Mouse (Mus musculus): Measurements from ENCODE around the gene Mtmr14. TPM values are rescaled to one million over a fixed set of nuclear protein-coding genes. Genes with fewer than 3 reads are reported as not detected.

The Mtmr14 gene
- polyA plus RNA-seq, 1 experiment from 2014 or later = 43.6 TPM

GRCm38 (mm10) chr6:113284931-113285330, 47.3 kb downstream of the Mtmr14 start:
- ATAC-seq (no peak), DNase-seq (ENCODE audit: low spot score) (no peak)
- H3K9ac ChIP-seq (ENCODE audit: low read length) = no peak overlapping the region
- H3K9me3 ChIP-seq (replicated peaks; ENCODE audit: control insufficient read depth, low read length) = no peaks in the 10 kb centered on the region
- peaks cover 5% of the 10 kb centered on the region; the same call in 1 of the 2 replicates for H3K4me1 ChIP-seq (ENCODE audit: control insufficient read depth, insufficient read depth, low read length)
- peaks cover 32% of the 10 kb centered on the region for H3K27me3 ChIP-seq (replicated peaks; ENCODE audit: control insufficient read depth, insufficient read depth, low read length)
- peaks cover 7% of the 10 kb centered on the region; the same call in 1 of the 2 replicates for H3K36me3 ChIP-seq (ENCODE audit: control insufficient read depth, insufficient read depth, low read length)
- H3K4me2 ChIP-seq (ENCODE audit: low read length) = no peak overlapping the region
- no peak overlapping the region for H3K4me3 ChIP-seq (ENCODE audit: low read depth, low read length)
- H3K27ac ChIP-seq (ENCODE audit: low read depth, low read length) = no peak overlapping the region
- 73% methylated on average over 3 of the region's 3 CpGs for WGBS

GRCm38 (mm10) chr6:113286316-113286715, 48.7 kb downstream of the Mtmr14 start:
- ATAC-seq = no peak
- Histone ChIP-seq H3K9me3 (replicated peaks; ENCODE audit: control insufficient read depth, low read length) (no peaks in the 10 kb centered on the region), H3K27ac (ENCODE audit: low read depth, low read length) (no peak overlapping the region), H3K4me1 (ENCODE audit: control insufficient read depth, insufficient read depth, low read length) (peaks cover 5% of the 10 kb centered on the region; the same call in 1 of the 2 replicates), H3K4me2 (ENCODE audit: low read length) (no peak overlapping the region), H3K9ac (ENCODE audit: low read length) (no peak overlapping the region), H3K4me3 (ENCODE audit: low read depth, low read length) (no peak overlapping the region), H3K27me3 (replicated peaks; ENCODE audit: control insufficient read depth, insufficient read depth, low read length) (peaks cover 32% of the 10 kb centered on the region), H3K36me3 (ENCODE audit: control insufficient read depth, insufficient read depth, low read length) (no peaks in the 10 kb centered on the region)
- no peak for DNase-seq (ENCODE audit: low spot score)
- WGBS = 79% methylated on average over 1 of the region's 1 CpGs

- DNase-seq (ENCODE audit: low spot score) (no peak), ATAC-seq (no peak)
- Histone ChIP-seq H3K36me3 (ENCODE audit: control insufficient read depth, insufficient read depth, low read length) (no peaks in the 10 kb centered on the region), H3K9me3 (replicated peaks; ENCODE audit: control insufficient read depth, low read length) (no peaks in the 10 kb centered on the region), H3K9ac (ENCODE audit: low read length) (no peak overlapping the region), H3K4me2 (ENCODE audit: low read length) (no peak overlapping the region), H3K27me3 (replicated peaks; ENCODE audit: control insufficient read depth, insufficient read depth, low read length) (peaks cover 23% of the 10 kb centered on the region), H3K4me1 (ENCODE audit: control insufficient read depth, insufficient read depth, low read length) (peaks cover 3% of the 10 kb centered on the region; the same call in 1 of the 2 replicates), H3K27ac (ENCODE audit: low read depth, low read length) (no peak overlapping the region), H3K4me3 (ENCODE audit: low read depth, low read length) (no peak overlapping the region)
- 67% methylated on average over 4 of the region's 4 CpGs for WGBS
These were observed 49.6 kb downstream of the Mtmr14 start for GRCm38 (mm10) chr6:113287236-113287635.

- WGBS = 93% methylated on average over 15 of the region's 15 CpGs
- Histone ChIP-seq H3K4me3 (ENCODE audit: low read depth, low read length) (no peak overlapping the region), H3K27ac (ENCODE audit: low read depth, low read length) (no peak overlapping the region), H3K9ac (ENCODE audit: low read length) (no peak overlapping the region), H3K27me3 (replicated peaks; ENCODE audit: control insufficient read depth, insufficient read depth, low read length) (peaks cover 4% of the 10 kb centered on the region), H3K4me2 (ENCODE audit: low read length) (no peak overlapping the region), H3K9me3 (replicated peaks; ENCODE audit: control insufficient read depth, low read length) (no peaks in the 10 kb centered on the region), H3K4me1 (ENCODE audit: control insufficient read depth, insufficient read depth, low read length) (no peaks in the 10 kb centered on the region), H3K36me3 (ENCODE audit: control insufficient read depth, insufficient read depth, low read length) (no peaks in the 10 kb centered on the region)
- DNase-seq (ENCODE audit: low spot score) = no peak
- no peak for ATAC-seq
These were observed 51.7 kb downstream of the Mtmr14 start for GRCm38 (mm10) chr6:113289346-113289745.

GRCm38 (mm10) chr6:113290346-113290745, 52.7 kb downstream of the Mtmr14 start:
- ATAC-seq (no peak), DNase-seq (ENCODE audit: low spot score) (no peak)
- no peaks in the 10 kb centered on the region for H3K27me3 ChIP-seq (replicated peaks; ENCODE audit: control insufficient read depth, insufficient read depth, low read length)
- H3K4me3 ChIP-seq (ENCODE audit: low read depth, low read length) = no peak overlapping the region
- no peak overlapping the region for H3K27ac ChIP-seq (ENCODE audit: low read depth, low read length)
- H3K9me3 ChIP-seq (replicated peaks; ENCODE audit: control insufficient read depth, low read length) = no peaks in the 10 kb centered on the region
- no peak overlapping the region for H3K4me2 ChIP-seq (ENCODE audit: low read length)
- 70% methylated on average over 6 of the region's 6 CpGs for WGBS
- H3K36me3 ChIP-seq (ENCODE audit: control insufficient read depth, insufficient read depth, low read length) = no peaks in the 10 kb centered on the region
- H3K9ac ChIP-seq (ENCODE audit: low read length) = no peak overlapping the region
- H3K4me1 ChIP-seq (ENCODE audit: control insufficient read depth, insufficient read depth, low read length) = no peaks in the 10 kb centered on the region

- Histone ChIP-seq H3K4me1 (ENCODE audit: control insufficient read depth, insufficient read depth, low read length) (no peaks in the 10 kb centered on the region), H3K27ac (ENCODE audit: low read depth, low read length) (no peak overlapping the region), H3K9ac (ENCODE audit: low read length) (no peak overlapping the region), H3K4me2 (ENCODE audit: low read length) (no peak overlapping the region), H3K27me3 (replicated peaks; ENCODE audit: control insufficient read depth, insufficient read depth, low read length) (no peaks in the 10 kb centered on the region), H3K4me3 (ENCODE audit: low read depth, low read length) (no peak overlapping the region), H3K9me3 (replicated peaks; ENCODE audit: control insufficient read depth, low read length) (no peaks in the 10 kb centered on the region), H3K36me3 (ENCODE audit: control insufficient read depth, insufficient read depth, low read length) (no peaks in the 10 kb centered on the region)
- WGBS = 65% methylated on average over 5 of the region's 5 CpGs
- DNase-seq (ENCODE audit: low spot score) (no peak), ATAC-seq (no peak)
These were observed 55.3 kb downstream of the Mtmr14 start for GRCm38 (mm10) chr6:113292938-113293337.

GRCm38 (mm10) chr6:113296046-113296445, 58.4 kb downstream of the Mtmr14 start:
- Histone ChIP-seq H3K9me3 (replicated peaks; ENCODE audit: control insufficient read depth, low read length) (no peaks in the 10 kb centered on the region), H3K36me3 (ENCODE audit: control insufficient read depth, insufficient read depth, low read length) (no peaks in the 10 kb centered on the region), H3K27me3 (replicated peaks; ENCODE audit: control insufficient read depth, insufficient read depth, low read length) (no peaks in the 10 kb centered on the region), H3K4me3 (ENCODE audit: low read depth, low read length) (no peak overlapping the region), H3K9ac (ENCODE audit: low read length) (no peak overlapping the region), H3K4me2 (ENCODE audit: low read length) (no peak overlapping the region), H3K4me1 (ENCODE audit: control insufficient read depth, insufficient read depth, low read length) (no peaks in the 10 kb centered on the region), H3K27ac (ENCODE audit: low read depth, low read length) (no peak overlapping the region)
- DNase-seq (ENCODE audit: low spot score) (no peak), ATAC-seq (no peak)
- WGBS = 78% methylated on average over 2 of the region's 2 CpGs

- 75% methylated on average over 4 of the region's 4 CpGs for WGBS
- Histone ChIP-seq H3K9me3 (replicated peaks; ENCODE audit: control insufficient read depth, low read length) (no peaks in the 10 kb centered on the region), H3K27me3 (replicated peaks; ENCODE audit: control insufficient read depth, insufficient read depth, low read length) (no peaks in the 10 kb centered on the region), H3K4me2 (ENCODE audit: low read length) (no peak overlapping the region), H3K9ac (ENCODE audit: low read length) (no peak overlapping the region), H3K4me1 (ENCODE audit: control insufficient read depth, insufficient read depth, low read length) (no peaks in the 10 kb centered on the region), H3K27ac (ENCODE audit: low read depth, low read length) (no peak overlapping the region), H3K36me3 (ENCODE audit: control insufficient read depth, insufficient read depth, low read length) (no peaks in the 10 kb centered on the region), H3K4me3 (ENCODE audit: low read depth, low read length) (no peak overlapping the region)
- ATAC-seq = no peak
- no peak for DNase-seq (ENCODE audit: low spot score)
These were observed 59.0 kb downstream of the Mtmr14 start for GRCm38 (mm10) chr6:113296639-113297038.

- no peaks in the 10 kb centered on the region for H3K4me1 ChIP-seq (ENCODE audit: control insufficient read depth, insufficient read depth, low read length)
- no peak overlapping the region for H3K27ac ChIP-seq (ENCODE audit: low read depth, low read length)
- H3K4me3 ChIP-seq (ENCODE audit: low read depth, low read length) = no peak overlapping the region
- no peaks in the 10 kb centered on the region for H3K9me3 ChIP-seq (replicated peaks; ENCODE audit: control insufficient read depth, low read length)
- WGBS = 81% methylated on average over 5 of the region's 5 CpGs
- no peak overlapping the region for H3K4me2 ChIP-seq (ENCODE audit: low read length)
- H3K27me3 ChIP-seq (replicated peaks; ENCODE audit: control insufficient read depth, insufficient read depth, low read length) = no peaks in the 10 kb centered on the region
- DNase-seq (ENCODE audit: low spot score) = no peak
- no peak for ATAC-seq
- no peak overlapping the region for H3K9ac ChIP-seq (ENCODE audit: low read length)
- no peaks in the 10 kb centered on the region for H3K36me3 ChIP-seq (ENCODE audit: control insufficient read depth, insufficient read depth, low read length)
These were observed 63.7 kb downstream of the Mtmr14 start for GRCm38 (mm10) chr6:113301350-113301749.
